Mouse (Mus musculus): ENCODE results near the gene Mas1. TPM values are rescaled to one million over a fixed set of nuclear protein-coding genes. Genes with fewer than 3 reads are reported as not detected.
"Not testable (repeated sequence)": the region's sequence is repeated elsewhere in the genome, so short reads cannot be mapped to it uniquely, and the experiment has no call there.

The Mas1 gene
- polyA plus RNA-seq, 1 experiment from 2014 or later, result 0.66 TPM

DNA sequence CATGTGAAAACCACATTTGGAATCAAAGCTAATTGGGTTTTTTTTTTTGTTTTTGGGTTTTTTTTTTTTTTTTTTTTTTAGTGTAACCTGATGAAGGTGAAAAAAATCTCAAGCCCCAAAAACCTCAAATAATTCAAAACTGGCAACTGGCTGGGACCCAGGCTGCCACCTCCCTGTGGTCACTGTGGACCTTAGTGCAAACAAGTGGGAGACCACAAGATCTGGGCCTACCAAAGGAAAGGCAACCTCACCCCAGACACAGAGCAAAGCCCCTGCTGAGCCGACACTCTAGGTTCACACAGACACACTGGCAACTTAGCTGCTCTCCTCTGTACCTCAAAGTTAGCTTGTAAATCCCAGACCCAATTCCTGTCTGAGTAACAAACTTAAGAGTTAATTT, 36.4 kb upstream of the Mas1 start:
- H3K36me3 ChIP-seq (ENCODE audit: control insufficient read depth, insufficient read depth, low read length), result peaks cover 17% of the 10 kb centered on the region; the same call in 1 of the 2 replicates
- H3K9me3 ChIP-seq (ENCODE audit: control insufficient read depth, low read length), result no peaks in the 10 kb centered on the region
- H3K4me3 ChIP-seq (ENCODE audit: low read length), result no peak overlapping the region
- no peak overlapping the region for H3K9ac ChIP-seq (ENCODE audit: low read depth, low read length)
- H3K27me3 ChIP-seq (ENCODE audit: control insufficient read depth, insufficient read depth, low read length), result no peaks in the 10 kb centered on the region
- H3K4me2 ChIP-seq (replicated peaks; ENCODE audit: low read depth, low read length), result no peak overlapping the region
- WGBS, result 81% methylated on average over 1 of the region's 1 CpGs
- H3K27ac ChIP-seq (ENCODE audit: low read depth, low read length), result no peak overlapping the region
- ATAC-seq (ENCODE audit: low FRiP score, low TSS enrichment), result no peak
- H3K4me1 ChIP-seq (ENCODE audit: control insufficient read depth, insufficient read depth, low read length), result no peaks in the 10 kb centered on the region

DNA sequence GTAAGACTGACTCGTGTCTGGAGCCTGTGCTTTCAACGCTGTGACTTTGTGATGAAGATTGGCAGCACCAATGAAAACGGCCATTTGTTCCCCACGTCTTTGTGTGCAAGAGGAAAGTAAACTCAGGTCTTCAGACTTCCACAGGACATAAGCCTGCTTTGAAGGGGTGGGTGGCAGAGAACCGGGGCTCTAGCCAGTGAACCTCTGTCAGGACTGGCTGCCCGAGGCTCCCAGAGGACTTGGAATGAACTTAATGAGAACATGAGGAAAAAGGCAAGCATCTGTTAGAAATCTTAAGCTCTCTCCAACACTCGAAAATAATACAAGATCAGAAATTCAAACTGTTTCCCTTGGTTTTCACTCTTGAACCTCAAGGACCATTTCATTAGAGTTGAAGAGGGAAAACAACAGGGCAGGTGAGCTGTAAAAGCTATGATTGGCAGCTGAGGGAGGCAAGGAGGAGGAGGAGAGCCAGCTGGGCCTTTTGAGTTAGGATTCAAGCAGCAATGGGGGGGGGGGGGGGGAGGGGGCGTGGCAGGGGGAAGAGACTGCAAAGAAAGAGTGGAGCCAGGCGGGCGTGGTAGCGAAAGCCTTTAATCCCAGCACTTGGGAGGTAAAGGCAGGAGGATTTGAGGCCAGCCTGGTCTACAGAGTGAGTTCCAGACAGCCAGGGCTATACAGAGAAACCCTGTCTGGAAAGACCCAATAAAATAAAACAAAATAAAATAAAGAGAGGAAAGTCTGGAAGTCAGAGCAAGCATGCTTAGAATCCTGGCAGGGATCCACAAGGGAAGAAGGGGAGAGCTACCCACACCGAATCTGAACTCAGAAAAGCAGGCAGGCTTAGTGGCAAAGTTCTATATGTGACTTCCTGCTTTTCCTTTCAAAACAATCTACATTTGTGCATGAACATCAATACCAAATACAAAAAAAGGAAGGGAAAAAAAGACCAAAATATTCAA, 35.7 kb upstream of the Mas1 start:
- Histone ChIP-seq H3K4me2 (replicated peaks; ENCODE audit: low read depth, low read length) (no peak overlapping the region), H3K9ac (ENCODE audit: low read depth, low read length) (no peak overlapping the region), H3K27ac (ENCODE audit: low read depth, low read length) (no peak overlapping the region; the same call in 1 of the 2 replicates), H3K4me3 (ENCODE audit: low read length) (no peak overlapping the region), H3K9me3 (ENCODE audit: control insufficient read depth, low read length) (no peaks in the 10 kb centered on the region), H3K27me3 (ENCODE audit: control insufficient read depth, insufficient read depth, low read length) (no peaks in the 10 kb centered on the region), H3K4me1 (ENCODE audit: control insufficient read depth, insufficient read depth, low read length) (no peaks in the 10 kb centered on the region), H3K36me3 (ENCODE audit: control insufficient read depth, insufficient read depth, low read length) (peaks cover 17% of the 10 kb centered on the region; the same call in 1 of the 2 replicates)
- 36% methylated on average over 11 of the region's 12 CpGs for WGBS
- no peak for ATAC-seq (ENCODE audit: low FRiP score, low TSS enrichment)

DNA sequence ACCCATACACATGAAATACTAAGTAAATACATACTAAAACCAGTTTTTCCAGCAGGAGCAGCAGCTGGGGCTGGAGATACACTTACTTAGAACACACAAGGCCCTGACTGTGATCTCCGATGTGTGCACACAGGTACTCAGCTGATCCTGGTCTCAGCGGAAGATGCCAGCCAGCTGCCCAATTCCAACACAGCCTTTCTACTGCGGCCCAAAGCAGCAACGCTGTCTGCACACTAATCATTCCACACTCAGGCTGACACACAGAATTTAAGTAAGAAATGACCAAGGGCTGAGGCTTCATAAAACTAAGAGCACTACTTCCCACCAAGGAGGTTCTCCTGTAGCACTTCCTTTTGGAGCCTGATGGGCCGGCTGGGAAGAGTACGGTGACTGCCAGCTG, 34.3 kb upstream of the Mas1 start:
- Histone ChIP-seq H3K4me3 (ENCODE audit: low read length) (no peak overlapping the region), H3K36me3 (ENCODE audit: control insufficient read depth, insufficient read depth, low read length) (peaks cover 17% of the 10 kb centered on the region; the same call in 1 of the 2 replicates), H3K9ac (ENCODE audit: low read depth, low read length) (no peak overlapping the region), H3K4me1 (ENCODE audit: control insufficient read depth, insufficient read depth, low read length) (no peaks in the 10 kb centered on the region), H3K9me3 (ENCODE audit: control insufficient read depth, low read length) (no peaks in the 10 kb centered on the region), H3K27ac (ENCODE audit: low read depth, low read length) (no peak overlapping the region), H3K4me2 (replicated peaks; ENCODE audit: low read depth, low read length) (no peak overlapping the region), H3K27me3 (ENCODE audit: control insufficient read depth, insufficient read depth, low read length) (no peaks in the 10 kb centered on the region)
- 95% methylated on average over 6 of the region's 6 CpGs for WGBS
- ATAC-seq (ENCODE audit: low FRiP score, low TSS enrichment), result no peak

DNA sequence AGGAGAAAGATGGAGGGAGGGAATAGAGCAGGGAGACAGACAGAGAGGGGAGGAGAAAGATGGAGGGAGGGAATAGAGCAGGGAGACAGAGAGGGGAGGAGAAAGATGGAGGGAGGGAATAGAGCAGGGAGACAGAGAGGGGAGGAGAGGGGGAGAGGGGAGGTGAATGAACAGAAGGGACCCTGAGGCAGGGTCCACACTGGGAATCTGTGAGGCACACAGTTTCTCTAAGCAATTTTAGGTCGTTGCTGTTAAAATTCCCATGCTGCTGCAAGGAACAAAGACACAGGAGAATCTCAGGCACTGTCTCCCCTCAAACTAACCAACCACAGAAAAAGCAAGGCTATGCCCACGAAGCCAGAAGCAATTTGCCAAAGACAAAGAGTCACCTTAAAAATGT, 30.7 kb upstream of the Mas1 start:
- H3K4me3 ChIP-seq (ENCODE audit: low read length); H3K27me3 ChIP-seq (ENCODE audit: control insufficient read depth, insufficient read depth, low read length); ATAC-seq (ENCODE audit: low FRiP score, low TSS enrichment); H3K36me3 ChIP-seq (ENCODE audit: control insufficient read depth, insufficient read depth, low read length); H3K9me3 ChIP-seq (ENCODE audit: control insufficient read depth, low read length); H3K4me2 ChIP-seq (replicated peaks; ENCODE audit: low read depth, low read length); H3K27ac ChIP-seq (ENCODE audit: low read depth, low read length); H3K9ac ChIP-seq (ENCODE audit: low read depth, low read length); H3K4me1 ChIP-seq (ENCODE audit: control insufficient read depth, insufficient read depth, low read length): not testable (repeated sequence)
- WGBS, result 45% methylated on average over 2 of the region's 2 CpGs

DNA sequence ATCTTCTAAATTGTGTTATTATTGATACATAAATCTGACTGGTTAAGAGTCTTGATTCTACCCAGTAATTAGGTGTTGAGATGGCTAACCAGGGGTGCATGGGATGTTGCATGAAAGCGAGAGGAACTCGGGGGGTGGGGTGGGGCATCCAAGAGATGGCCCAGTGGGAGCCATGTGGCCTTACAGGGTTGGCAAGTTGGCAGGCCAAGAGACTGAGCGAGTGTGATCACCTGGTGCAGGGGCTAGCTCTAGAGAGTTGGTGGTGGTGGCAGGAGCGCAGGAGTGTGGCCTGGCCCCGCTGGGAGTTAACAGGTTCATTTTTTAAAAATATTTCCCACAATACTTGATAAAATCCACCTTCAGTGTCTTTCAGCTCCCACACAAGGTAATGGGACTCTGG, 29.7 kb upstream of the Mas1 start:
- no peak; the same call in 1 of the 2 replicates for ATAC-seq (ENCODE audit: low FRiP score, low TSS enrichment)
- no peak overlapping the region for H3K27ac ChIP-seq (ENCODE audit: low read depth, low read length)
- H3K36me3 ChIP-seq (ENCODE audit: control insufficient read depth, insufficient read depth, low read length), result peaks cover 3% of the 10 kb centered on the region; the same call in 1 of the 2 replicates
- H3K4me2 ChIP-seq (replicated peaks; ENCODE audit: low read depth, low read length), result no peak overlapping the region
- no peaks in the 10 kb centered on the region for H3K4me1 ChIP-seq (ENCODE audit: control insufficient read depth, insufficient read depth, low read length)
- 93% methylated on average over 5 of the region's 5 CpGs for WGBS
- no peaks in the 10 kb centered on the region for H3K9me3 ChIP-seq (ENCODE audit: control insufficient read depth, low read length)
- no peaks in the 10 kb centered on the region for H3K27me3 ChIP-seq (ENCODE audit: control insufficient read depth, insufficient read depth, low read length)
- no peak overlapping the region for H3K9ac ChIP-seq (ENCODE audit: low read depth, low read length)
- H3K4me3 ChIP-seq (ENCODE audit: low read length), result no peak overlapping the region

DNA sequence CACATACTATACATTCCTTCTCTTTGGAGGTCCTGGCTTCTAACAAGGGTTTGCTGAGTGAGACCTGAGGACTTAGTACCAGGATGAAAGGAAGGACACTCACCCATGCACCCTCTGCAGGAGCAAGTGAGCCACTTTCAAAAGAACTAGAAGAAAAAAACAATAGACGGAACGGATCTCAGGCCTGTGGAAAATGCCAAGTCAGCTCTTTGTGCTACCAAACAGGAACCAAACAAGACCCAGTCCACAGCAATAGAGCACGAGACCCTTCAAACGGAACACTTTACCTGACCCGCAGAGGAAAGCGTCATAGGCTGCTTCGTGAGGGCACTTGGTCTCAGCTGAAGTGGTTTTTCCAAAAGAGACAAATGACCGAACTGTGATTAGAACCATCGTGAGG, 24.1 kb upstream of the Mas1 start:
- no peak overlapping the region for H3K9ac ChIP-seq (ENCODE audit: low read depth, low read length)
- H3K9me3 ChIP-seq (ENCODE audit: control insufficient read depth, low read length), result no peaks in the 10 kb centered on the region
- no peak for ATAC-seq (ENCODE audit: low FRiP score, low TSS enrichment)
- H3K27me3 ChIP-seq (ENCODE audit: control insufficient read depth, insufficient read depth, low read length), result no peaks in the 10 kb centered on the region
- no peak overlapping the region for H3K4me2 ChIP-seq (replicated peaks; ENCODE audit: low read depth, low read length)
- H3K4me1 ChIP-seq (ENCODE audit: control insufficient read depth, insufficient read depth, low read length), result no peaks in the 10 kb centered on the region
- no peaks in the 10 kb centered on the region; the same call in 1 of the 2 replicates for H3K36me3 ChIP-seq (ENCODE audit: control insufficient read depth, insufficient read depth, low read length)
- 87% methylated on average over 9 of the region's 9 CpGs for WGBS
- H3K27ac ChIP-seq (ENCODE audit: low read depth, low read length), result no peak overlapping the region
- H3K4me3 ChIP-seq (ENCODE audit: low read length), result no peak overlapping the region

DNA sequence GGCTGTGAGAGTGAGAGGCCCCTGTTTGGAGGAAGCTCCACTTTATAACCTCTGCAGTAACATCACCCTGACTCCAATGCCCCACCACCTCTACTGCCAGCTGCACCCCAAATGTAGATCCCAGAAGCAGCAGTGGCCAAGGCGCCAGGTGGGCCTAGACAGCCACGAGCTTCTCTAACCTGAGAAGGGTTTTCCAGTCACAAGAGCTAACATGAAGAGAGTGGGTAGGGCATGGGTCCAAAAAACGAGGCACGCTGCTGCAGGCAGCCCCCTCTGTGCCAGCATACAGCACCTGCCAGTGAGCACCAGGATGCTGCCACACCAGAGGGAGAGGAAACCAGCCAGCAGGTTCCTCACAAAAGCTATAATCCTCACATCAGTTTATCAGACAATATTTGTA, 23.1 kb upstream of the Mas1 start:
- Histone ChIP-seq H3K4me3 (ENCODE audit: low read length) (no peak overlapping the region), H3K4me2 (replicated peaks; ENCODE audit: low read depth, low read length) (no peak overlapping the region), H3K9ac (ENCODE audit: low read depth, low read length) (no peak overlapping the region), H3K27me3 (ENCODE audit: control insufficient read depth, insufficient read depth, low read length) (no peaks in the 10 kb centered on the region), H3K36me3 (ENCODE audit: control insufficient read depth, insufficient read depth, low read length) (no peaks in the 10 kb centered on the region; the same call in 1 of the 2 replicates), H3K27ac (ENCODE audit: low read depth, low read length) (no peak overlapping the region), H3K4me1 (ENCODE audit: control insufficient read depth, insufficient read depth, low read length) (0 out of 2 replicates have a peak, but pooled peaks cover 2% of the 10 kb centered on the region), H3K9me3 (ENCODE audit: control insufficient read depth, low read length) (no peaks in the 10 kb centered on the region)
- ATAC-seq (ENCODE audit: low FRiP score, low TSS enrichment), result no peak
- WGBS, result 94% methylated on average over 4 of the region's 4 CpGs

DNA sequence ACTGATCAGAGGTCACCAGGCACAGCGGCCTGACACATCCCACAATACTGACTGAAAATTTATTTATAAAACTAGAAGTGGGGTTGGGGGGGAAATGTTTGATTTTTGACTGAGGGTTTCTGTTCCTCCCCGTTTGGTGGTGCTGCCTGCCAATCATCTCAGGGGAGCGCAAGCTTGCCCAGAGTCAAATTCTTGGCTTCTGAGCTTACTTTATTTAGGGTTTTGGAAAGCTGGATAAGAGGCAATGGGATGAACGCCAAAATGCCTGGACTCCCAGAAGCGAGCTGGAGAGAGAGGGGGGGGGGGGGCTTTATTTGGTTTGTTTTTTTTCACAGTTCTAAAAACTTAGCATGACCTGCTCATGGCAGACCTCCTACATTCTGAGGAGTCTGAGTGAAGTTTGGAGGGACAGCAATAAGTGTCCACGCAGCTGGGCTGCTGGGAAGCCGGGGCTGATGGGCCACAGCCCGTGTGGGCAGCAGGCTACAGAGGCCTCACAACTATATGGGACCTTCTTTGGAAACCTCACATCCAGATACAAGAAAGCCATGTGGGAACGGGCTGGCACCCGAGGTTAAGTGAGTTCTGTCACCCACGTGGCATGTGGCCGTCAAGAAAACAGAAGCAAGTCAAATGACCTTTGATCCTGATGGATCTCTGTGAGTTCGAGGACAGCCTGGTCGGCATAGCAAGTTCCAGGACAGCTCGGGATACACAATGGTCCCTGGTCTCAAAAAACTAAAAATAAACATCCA, 19.3 kb upstream of the Mas1 start:
- Histone ChIP-seq H3K27me3 (ENCODE audit: control insufficient read depth, insufficient read depth, low read length) (no peaks in the 10 kb centered on the region), H3K27ac (ENCODE audit: low read depth, low read length) (no peak overlapping the region), H3K9ac (ENCODE audit: low read depth, low read length) (no peak overlapping the region), H3K36me3 (ENCODE audit: control insufficient read depth, insufficient read depth, low read length) (no peaks in the 10 kb centered on the region; the same call in 1 of the 2 replicates), H3K4me1 (ENCODE audit: control insufficient read depth, insufficient read depth, low read length) (0 out of 2 replicates have a peak, but pooled peaks cover 2% of the 10 kb centered on the region), H3K4me2 (replicated peaks; ENCODE audit: low read depth, low read length) (no peak overlapping the region), H3K9me3 (ENCODE audit: control insufficient read depth, low read length) (no peaks in the 10 kb centered on the region), H3K4me3 (ENCODE audit: low read length) (no peak overlapping the region)
- ATAC-seq (ENCODE audit: low FRiP score, low TSS enrichment), result no peak
- WGBS, result 67% methylated on average over 15 of the region's 15 CpGs
